ENCODE assay signal across 23 mouse cellular contexts in genomic region chr6:7326974-7327373, GRCm38 (mm10).
DNase-seq lines count a peak whose midpoint lies in the region; ATAC-seq lines count a peak whose summit lies in the region.
"Had no signal": no experiment of that assay in that cellular context is flagged by ENCODE, and none has a peak within 500 bp of the region (broad histone marks: within the 10 kb centered on the region; RNA-seq: fewer than 3 reads in every experiment).

No protein-coding gene starts in this region.

- no peak overlapping the region for H3K4me2 ChIP-seq in forebrain, embryonic 11.5 days (ENCODE audit: low read depth, low read length, severe bottlenecking)
- H3K4me2 ChIP-seq in forebrain, embryonic 12.5 days, result no peak overlapping the region
- H3K4me2 ChIP-seq in midbrain, embryonic 12.5 days (replicated peaks), result no peak overlapping the region
- H3K4me2 ChIP-seq: embryonic facial prominence, embryonic 12.5 days; heart, embryonic 13.5 days; hindbrain, embryonic 12.5 days had no signal

- no peaks in the 10 kb centered on the region for H3K9me3 ChIP-seq in forebrain, embryonic 11.5 days (ENCODE audit: control insufficient read depth, low read length)
- no peaks in the 10 kb centered on the region for H3K9me3 ChIP-seq in forebrain, embryonic 12.5 days
- no peaks in the 10 kb centered on the region for H3K9me3 ChIP-seq in midbrain, embryonic 12.5 days
- no peaks in the 10 kb centered on the region for H3K9me3 ChIP-seq in midbrain, embryonic 10.5 days (replicated peaks)
- H3K9me3 ChIP-seq: embryonic facial prominence, embryonic 12.5 days; heart, embryonic 13.5 days; hindbrain, embryonic 12.5 days had no signal

- no peak for DNase-seq in forebrain, embryonic 11.5 days (ENCODE audit: low spot score)
- DNase-seq in midbrain, embryonic 10.5 days (ENCODE audit: low spot score), result no peak
- DNase-seq in retina, embryonic 14.5 days (ENCODE audit: low spot score), result peak; percentile 47
- DNase-seq in urinary bladder, adult 2 months (ENCODE audit: low spot score), result no peak
- no peak for DNase-seq in frontal cortex, postnatal 14 days (ENCODE audit: low spot score in 2 of 2)
- DNase-seq: adrenal gland, postnatal 14 days; cerebellum, adult 2 months; cerebellum, postnatal 10 days; embryo, embryonic 11 days; forebrain, postnatal 0 days; gastrocnemius, postnatal 36 days; heart, adult 11 months; heart, postnatal 36 days had no signal

- H3K36me3 ChIP-seq in forebrain, embryonic 11.5 days (ENCODE audit: control insufficient read depth, insufficient read depth, low read length), result no peaks in the 10 kb centered on the region
- no peaks in the 10 kb centered on the region for H3K36me3 ChIP-seq in forebrain, embryonic 12.5 days (replicated peaks)
- H3K36me3 ChIP-seq in midbrain, embryonic 12.5 days, result no peaks in the 10 kb centered on the region
- H3K36me3 ChIP-seq in midbrain, embryonic 10.5 days, result no peaks in the 10 kb centered on the region
- H3K36me3 ChIP-seq: embryonic facial prominence, embryonic 12.5 days; heart, embryonic 13.5 days; hindbrain, embryonic 12.5 days had no signal

- no peaks in the 10 kb centered on the region for H3K4me1 ChIP-seq in forebrain, embryonic 11.5 days (replicated peaks; ENCODE audit: control insufficient read depth, insufficient read depth, low read length)
- 0 out of 2 replicates have a peak, but pooled peaks cover 4% of the 10 kb centered on the region for H3K4me1 ChIP-seq in forebrain, embryonic 12.5 days
- no peaks in the 10 kb centered on the region for H3K4me1 ChIP-seq in midbrain, embryonic 12.5 days
- 0 out of 2 replicates have a peak, but pooled peaks cover 4% of the 10 kb centered on the region for H3K4me1 ChIP-seq in midbrain, embryonic 10.5 days
- H3K4me1 ChIP-seq: embryonic facial prominence, embryonic 12.5 days; heart, embryonic 13.5 days; hindbrain, embryonic 12.5 days had no signal

- 0 out of 2 replicates have a peak, but pooled peaks have one; percentile 39 for ATAC-seq in forebrain, embryonic 11.5 days (replicated peaks; ENCODE audit: low FRiP score)
- no peak for ATAC-seq in forebrain, embryonic 12.5 days (ENCODE audit: low FRiP score)
- peak; percentile 70 for ATAC-seq in midbrain, embryonic 12.5 days (ENCODE audit: low FRiP score, low read depth)
- ATAC-seq: activated CD4-positive, CD25-positive, alpha-beta regulatory T cell, adult 4 months; forebrain, postnatal 0 days; hindbrain, embryonic 16.5 days; inflammation-experienced regulatory T-cells, adult 6 months; Patski had no signal

- H3K4me3 ChIP-seq in forebrain, embryonic 11.5 days (ENCODE audit: low read depth, low read length), result no peak overlapping the region
- no peak overlapping the region for H3K4me3 ChIP-seq in forebrain, embryonic 12.5 days (replicated peaks)
- H3K4me3 ChIP-seq in midbrain, embryonic 12.5 days, result no peak overlapping the region
- no peak overlapping the region for H3K4me3 ChIP-seq in midbrain, embryonic 10.5 days
- H3K4me3 ChIP-seq: embryonic facial prominence, embryonic 12.5 days; heart, embryonic 13.5 days; hindbrain, embryonic 12.5 days had no signal

- H3K9ac ChIP-seq in forebrain, embryonic 11.5 days (ENCODE audit: low read length), result no peak overlapping the region
- no peak overlapping the region for H3K9ac ChIP-seq in forebrain, embryonic 12.5 days
- no peak overlapping the region for H3K9ac ChIP-seq in midbrain, embryonic 12.5 days (replicated peaks)
- H3K9ac ChIP-seq: embryonic facial prominence, embryonic 12.5 days; forebrain, postnatal 0 days; heart, embryonic 13.5 days; hindbrain, embryonic 12.5 days had no signal

- H3K27me3 ChIP-seq in forebrain, embryonic 11.5 days (ENCODE audit: control insufficient read depth, insufficient read depth, low read length), result no peaks in the 10 kb centered on the region
- no peaks in the 10 kb centered on the region for H3K27me3 ChIP-seq in forebrain, embryonic 12.5 days
- H3K27me3 ChIP-seq in midbrain, embryonic 12.5 days, result no peaks in the 10 kb centered on the region
- H3K27me3 ChIP-seq in midbrain, embryonic 10.5 days (ENCODE audit: low read depth, poor library complexity, severe bottlenecking), result no peaks in the 10 kb centered on the region
- H3K27me3 ChIP-seq: CH12.LX; embryonic facial prominence, embryonic 12.5 days; heart, embryonic 13.5 days; hindbrain, embryonic 12.5 days had no signal

- WGBS in forebrain, embryonic 11.5 days, result 32% methylated on average over 4 of the region's 4 CpGs
- WGBS in forebrain, embryonic 12.5 days, result 23% methylated on average over 4 of the region's 4 CpGs
- WGBS in midbrain, embryonic 12.5 days, result 30% methylated on average over 4 of the region's 4 CpGs
- 33% methylated on average over 4 of the region's 4 CpGs for WGBS in midbrain, embryonic 10.5 days

- H3K27ac ChIP-seq in forebrain, embryonic 11.5 days (ENCODE audit: low read depth, low read length), result no peak overlapping the region
- H3K27ac ChIP-seq in forebrain, embryonic 12.5 days, result no peak overlapping the region
- no peak overlapping the region for H3K27ac ChIP-seq in midbrain, embryonic 12.5 days (replicated peaks)
- H3K27ac ChIP-seq in midbrain, embryonic 10.5 days (replicated peaks), result no peak overlapping the region
- H3K27ac ChIP-seq: embryonic facial prominence, embryonic 12.5 days; heart, embryonic 13.5 days; hindbrain, embryonic 12.5 days had no signal
